Mouse (Mus musculus) hindbrain, embryonic 13.5 days (tissue): ENCODE measurements around the gene Sox5. TPM values are rescaled to one million over a fixed set of nuclear protein-coding genes. Genes with fewer than 3 reads are reported as not detected.

Source experiments
- ATAC-seq: fragments of 200-750 bp; cut with Nextera tagmentation; 2 replicates; pipeline ENCODE4 v1.8.0; 2017; ENCODE audit warnings: moderate TSS enrichment; ENCODE audit not compliant: low FRiP score
- H3K27ac ChIP-seq: fragments of 300-500 bp; sonication (generic); 2 replicates; pipeline ENCODE4 v1.5.1; 2015; ENCODE audit warnings: inconsistent platforms, mild to moderate bottlenecking, moderate library complexity
- H3K27me3 ChIP-seq: fragments of 300-500 bp; sonication (generic); 2 replicates; pipeline ENCODE4 v1.6.1; 2015; ENCODE audit warnings: mild to moderate bottlenecking, inconsistent platforms
- H3K36me3 ChIP-seq: fragments of 300-500 bp; sonication (generic); 2 replicates; pipeline ENCODE4 v1.6.1; 2015; ENCODE audit warnings: mild to moderate bottlenecking, inconsistent platforms
- H3K4me1 ChIP-seq: fragments of 300-500 bp; sonication (generic); replicated peaks from 2 replicates; pipeline ENCODE4 v1.6.1; 2015; ENCODE audit warnings: inconsistent platforms
- H3K4me2 ChIP-seq: fragments of 300-500 bp; sonication (generic); 2 replicates; pipeline ENCODE4 v1.6.1; 2015; ENCODE audit warnings: inconsistent platforms, mild to moderate bottlenecking, moderate library complexity
- H3K4me3 ChIP-seq: fragments of 300-500 bp; sonication (generic); 2 replicates; pipeline ENCODE4 v1.5.1; 2015; ENCODE audit warnings: mild to moderate bottlenecking, inconsistent platforms
- H3K9ac ChIP-seq: fragments of 300-500 bp; sonication (generic); 2 replicates; pipeline ENCODE4 v1.6.1; 2015; ENCODE audit warnings: mild to moderate bottlenecking, inconsistent platforms
- H3K9me3 ChIP-seq: fragments of 300-500 bp; sonication (generic); 2 replicates; pipeline ENCODE4 v1.6.1; 2016; ENCODE audit warnings: inconsistent platforms
- WGBS: fragments of 180-500 bp; shearing (Covaris S2); methylation state at CpG from one replicate; pipeline ENCODE4 v1.1.7; 2015; 5-methylcytosine and 5-hydroxymethylcytosine counted together
- polyA plus RNA-seq: library from polyadenylated mRNA; unstranded; fragments of >200 nt; fragmentation: Nextera tagmentation; extraction: Ambion mirVana; gene quantifications from 2 replicates; pipeline ENCODE4 v1.2.1, GENCODE M21; 2015

The Sox5 gene
- polyA plus RNA-seq, 1 experiment from 2014 or later: 27.7 TPM

DNA sequence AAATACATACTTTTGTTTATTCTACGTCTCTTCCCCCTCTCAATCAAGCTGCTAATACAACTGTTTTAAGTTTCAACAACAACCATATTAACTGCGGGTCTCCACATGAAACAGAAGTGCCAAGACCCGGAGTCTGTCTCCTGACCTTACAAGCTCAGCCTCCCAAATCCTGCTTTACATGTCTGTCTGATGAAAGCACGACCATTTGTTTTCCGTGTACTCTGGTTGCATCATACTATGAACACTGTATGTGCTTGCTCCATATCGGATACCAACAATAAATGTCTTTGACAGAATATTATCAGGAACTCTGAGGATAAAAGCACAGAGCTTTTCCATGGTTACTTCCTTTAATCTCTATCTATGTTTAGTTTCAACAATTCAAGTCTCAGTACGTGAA is 516.8 kb downstream of the Sox5 start:
- Histone ChIP-seq H3K4me2 (no peak overlapping the region), H3K27ac (no peak overlapping the region), H3K27me3 (no peaks in the 10 kb centered on the region), H3K9ac (no peak overlapping the region), H3K4me3 (no peak overlapping the region), H3K36me3 (no peaks in the 10 kb centered on the region), H3K9me3 (no peaks in the 10 kb centered on the region), H3K4me1 (peaks cover 7% of the 10 kb centered on the region)
- ATAC-seq: no peak
- 73% methylated on average over 7 of the region's 7 CpGs for WGBS

DNA sequence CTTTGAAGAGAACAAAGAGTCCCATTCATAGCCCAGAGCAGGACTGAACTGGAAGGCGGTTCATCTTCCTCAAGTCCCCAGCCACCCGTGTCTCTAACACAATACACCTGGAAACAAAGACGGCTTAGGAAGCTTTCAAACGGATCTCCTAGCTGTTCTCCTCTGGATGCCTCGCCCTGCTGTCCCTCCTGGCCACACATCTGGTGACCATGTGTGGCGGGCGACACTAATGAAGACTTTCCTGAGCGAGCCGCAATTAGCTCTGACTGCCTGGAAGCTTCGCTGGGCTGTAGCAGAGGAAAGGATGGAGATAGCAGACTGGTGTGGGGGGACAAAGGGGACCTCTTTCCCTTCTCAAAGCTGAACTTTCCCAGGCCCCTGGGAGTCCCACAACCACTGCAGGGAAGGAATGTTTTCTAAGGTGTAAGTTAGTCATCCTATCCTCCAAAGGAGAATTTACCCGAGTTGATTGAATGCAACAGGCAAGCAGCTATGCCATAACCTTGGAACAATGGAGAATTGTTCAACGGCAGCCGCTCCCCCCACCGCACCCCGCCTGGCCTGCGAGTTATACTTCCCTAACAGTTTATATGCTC is 517.4 kb downstream of the Sox5 start:
- Histone ChIP-seq H3K27ac (no peak overlapping the region), H3K4me3 (no peak overlapping the region), H3K36me3 (no peaks in the 10 kb centered on the region), H3K4me2 (peak overlapping the region; percentile 25), H3K27me3 (no peaks in the 10 kb centered on the region), H3K4me1 (peaks cover 7% of the 10 kb centered on the region), H3K9ac (no peak overlapping the region), H3K9me3 (no peaks in the 10 kb centered on the region)
- no peak for ATAC-seq
- WGBS: 23% methylated on average over 16 of the region's 16 CpGs

DNA sequence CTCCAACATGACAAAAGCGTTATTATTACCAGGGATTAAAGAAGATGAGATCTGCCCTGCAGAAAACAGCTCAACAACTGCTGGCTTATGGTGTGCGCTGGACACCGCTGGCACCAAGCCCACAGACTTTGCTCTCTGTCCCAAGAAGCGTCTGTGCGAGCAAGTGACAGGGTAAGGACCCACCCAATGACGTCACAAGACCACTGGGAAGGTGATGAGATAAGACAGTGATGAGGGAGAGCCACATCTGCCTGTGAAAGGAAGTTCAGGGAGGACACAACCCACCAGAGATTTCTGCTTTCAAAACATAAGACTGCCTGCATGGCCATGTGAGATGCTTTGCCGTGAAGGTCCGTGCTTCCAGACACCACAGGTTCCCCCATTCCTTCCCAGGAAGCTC is 525.3 kb downstream of the Sox5 start:
- no peak overlapping the region for H3K27ac ChIP-seq

DNA sequence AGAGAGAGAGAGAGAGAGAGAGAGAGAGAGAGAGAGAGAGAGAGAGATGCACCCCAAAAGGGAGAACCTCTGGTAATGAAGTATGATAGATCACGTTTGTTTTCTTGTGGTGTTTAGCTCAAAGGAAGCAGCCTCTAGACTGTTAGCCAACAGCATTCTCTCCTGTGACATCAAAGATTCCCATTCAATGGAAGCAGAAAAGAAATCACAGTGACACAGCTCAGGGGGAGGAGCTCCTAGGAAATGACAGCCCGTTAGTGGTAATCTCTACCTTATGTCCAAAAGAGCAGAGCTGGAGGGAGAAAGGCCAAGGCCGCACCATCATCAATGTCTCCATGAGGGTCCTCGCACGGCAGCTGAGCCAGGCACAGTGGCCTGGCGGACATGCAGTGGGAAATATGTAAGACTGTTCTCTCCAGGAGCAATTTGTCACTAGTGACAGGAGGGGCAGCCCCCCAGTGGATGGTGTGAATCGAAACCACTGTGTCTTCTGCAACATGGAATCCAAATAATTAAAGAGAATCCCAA is 529.5 kb downstream of the Sox5 start:
- peak overlapping the region; percentile 66; the same call in 1 of the 2 replicates for H3K27ac ChIP-seq

More for the DNA sequence above, 525.3 kb downstream of the Sox5 start:
- H3K9ac ChIP-seq: no peak overlapping the region
- H3K9me3 ChIP-seq: no peaks in the 10 kb centered on the region
- H3K27me3 ChIP-seq: no peaks in the 10 kb centered on the region
- H3K4me1 ChIP-seq: peaks cover 14% of the 10 kb centered on the region
- 69% methylated on average over 8 of the region's 8 CpGs for WGBS
- H3K4me3 ChIP-seq: no peak overlapping the region
- H3K4me2 ChIP-seq: no peak overlapping the region
- H3K36me3 ChIP-seq: no peaks in the 10 kb centered on the region
- ATAC-seq: no peak

DNA sequence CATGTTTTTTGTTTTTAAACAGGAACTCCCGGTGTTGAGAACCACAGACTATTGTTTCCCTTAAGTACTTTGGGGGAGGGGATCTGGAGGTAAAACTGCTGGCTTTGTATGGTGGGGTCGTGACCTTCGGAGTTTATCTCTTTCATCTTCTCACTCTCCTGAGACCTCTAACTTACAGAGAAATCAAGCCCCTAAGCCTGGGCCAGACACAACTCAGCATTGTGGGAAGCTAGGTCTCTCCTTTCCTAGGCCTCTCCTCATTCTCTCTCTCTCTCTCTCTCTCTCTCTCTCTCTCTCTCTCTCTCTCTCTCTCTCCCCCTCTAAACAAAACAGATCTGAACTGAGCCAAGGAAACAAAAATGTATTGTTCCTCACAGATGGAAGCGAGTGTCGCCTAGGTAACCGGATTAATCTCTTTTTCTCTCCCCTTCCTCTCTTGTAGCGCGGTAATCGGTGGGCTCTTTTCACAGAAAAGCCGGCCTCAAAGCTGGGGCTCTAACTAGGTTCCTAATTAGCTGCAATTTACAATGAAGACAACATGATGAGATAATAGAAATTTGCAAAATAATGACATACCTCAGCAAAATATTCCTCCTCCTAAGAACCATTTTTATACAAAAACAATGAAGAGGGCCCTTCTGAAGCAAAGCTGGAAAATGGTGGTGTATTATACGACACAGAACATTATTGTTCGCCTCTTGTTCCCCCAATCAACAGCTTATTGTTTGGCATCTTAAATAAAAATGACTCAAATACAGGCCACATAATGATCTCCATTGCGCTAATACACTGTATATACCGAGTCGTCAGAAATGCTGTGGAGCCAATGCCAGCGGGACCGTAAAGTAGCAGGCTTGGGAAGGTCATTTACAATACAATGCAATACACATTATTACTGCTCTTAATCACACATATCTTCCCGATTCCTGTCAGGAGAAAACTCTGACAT is 530.3 kb downstream of the Sox5 start:
- peak; percentile 67 for ATAC-seq
- no peaks in the 10 kb centered on the region for H3K36me3 ChIP-seq
- 9% methylated on average over 18 of the region's 18 CpGs for WGBS
- H3K27ac ChIP-seq: peak overlapping the region; percentile 66
- peaks cover 26% of the 10 kb centered on the region for H3K4me1 ChIP-seq
- H3K4me2 ChIP-seq: no peak overlapping the region
- H3K27me3 ChIP-seq: no peaks in the 10 kb centered on the region
- H3K4me3 ChIP-seq: no peak overlapping the region
- H3K9ac ChIP-seq: no peak overlapping the region
- no peaks in the 10 kb centered on the region for H3K9me3 ChIP-seq

More for the DNA sequence above, 529.5 kb downstream of the Sox5 start:
- H3K4me2 ChIP-seq: no peak overlapping the region
- 27% methylated on average over 7 of the region's 7 CpGs for WGBS
- H3K9ac ChIP-seq: no peak overlapping the region
- peaks cover 26% of the 10 kb centered on the region for H3K4me1 ChIP-seq
- H3K27me3 ChIP-seq: no peaks in the 10 kb centered on the region
- H3K36me3 ChIP-seq: no peaks in the 10 kb centered on the region
- no peak overlapping the region for H3K4me3 ChIP-seq
- no peaks in the 10 kb centered on the region for H3K9me3 ChIP-seq
- peak; percentile 63; the same call in 1 of the 2 replicates for ATAC-seq

DNA sequence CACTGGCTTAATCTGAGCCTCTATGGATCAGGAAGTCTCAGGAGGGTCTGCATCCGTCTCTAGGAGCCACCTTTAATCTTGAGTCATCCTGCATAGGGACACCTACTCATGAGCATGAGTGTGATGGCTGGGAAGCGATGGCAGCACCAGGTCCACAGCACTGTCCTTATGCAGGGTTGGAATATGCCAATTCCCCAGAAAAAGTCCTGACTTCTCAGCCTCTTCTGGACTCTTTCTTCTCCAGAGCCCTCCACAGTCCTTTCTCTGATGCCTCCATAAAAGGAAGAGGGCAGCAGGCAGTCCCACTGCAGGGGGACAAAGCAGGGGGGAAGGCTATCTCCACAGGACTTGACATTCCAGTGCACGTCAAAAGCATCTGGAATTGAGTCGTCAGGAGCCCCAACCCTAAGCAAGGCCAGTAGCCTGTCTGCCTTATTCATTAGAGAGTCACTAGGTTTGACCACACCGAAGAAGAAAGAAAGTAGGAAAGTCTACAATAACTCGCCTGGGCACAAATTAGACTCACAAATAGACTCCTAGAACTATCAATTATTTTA is 531.1 kb downstream of the Sox5 start:
- H3K27me3 ChIP-seq: no peaks in the 10 kb centered on the region
- WGBS: 23% methylated on average over 6 of the region's 6 CpGs
- ATAC-seq: no peak
- H3K27ac ChIP-seq: peak overlapping the region; percentile 9; the same call in 1 of the 2 replicates
- peaks cover 26% of the 10 kb centered on the region for H3K4me1 ChIP-seq
- H3K4me3 ChIP-seq: no peak overlapping the region
- H3K4me2 ChIP-seq: no peak overlapping the region
- no peak overlapping the region for H3K9ac ChIP-seq
- H3K9me3 ChIP-seq: no peaks in the 10 kb centered on the region
- no peaks in the 10 kb centered on the region for H3K36me3 ChIP-seq

DNA sequence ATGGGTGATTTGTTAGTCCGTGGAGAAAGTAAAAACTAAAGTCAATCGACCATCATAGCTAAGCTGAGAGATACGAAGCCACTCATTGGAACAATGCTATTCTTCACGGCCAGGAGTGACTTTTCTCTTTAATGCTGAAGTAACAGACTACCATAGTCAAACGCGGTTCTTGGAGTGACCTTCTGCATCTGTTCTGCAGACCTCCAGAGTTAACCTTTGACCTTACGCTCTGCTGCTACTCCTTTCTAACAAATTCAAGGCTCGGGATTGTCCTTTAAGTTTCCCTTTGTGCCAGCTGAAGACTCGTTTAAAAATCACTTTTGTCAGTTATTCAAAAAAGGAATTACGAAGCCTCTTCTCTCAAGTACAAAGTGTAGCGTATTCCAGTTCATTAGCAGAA is 545.2 kb downstream of the Sox5 start:
- H3K27me3 ChIP-seq: no peaks in the 10 kb centered on the region
- no peak overlapping the region for H3K27ac ChIP-seq
- H3K9me3 ChIP-seq: no peaks in the 10 kb centered on the region
- H3K4me3 ChIP-seq: no peak overlapping the region
- H3K36me3 ChIP-seq: no peaks in the 10 kb centered on the region
- ATAC-seq: no peak
- H3K9ac ChIP-seq: no peak overlapping the region
- no peak overlapping the region for H3K4me2 ChIP-seq
- WGBS: 57% methylated on average over 11 of the region's 11 CpGs
- H3K4me1 ChIP-seq: no peaks in the 10 kb centered on the region

DNA sequence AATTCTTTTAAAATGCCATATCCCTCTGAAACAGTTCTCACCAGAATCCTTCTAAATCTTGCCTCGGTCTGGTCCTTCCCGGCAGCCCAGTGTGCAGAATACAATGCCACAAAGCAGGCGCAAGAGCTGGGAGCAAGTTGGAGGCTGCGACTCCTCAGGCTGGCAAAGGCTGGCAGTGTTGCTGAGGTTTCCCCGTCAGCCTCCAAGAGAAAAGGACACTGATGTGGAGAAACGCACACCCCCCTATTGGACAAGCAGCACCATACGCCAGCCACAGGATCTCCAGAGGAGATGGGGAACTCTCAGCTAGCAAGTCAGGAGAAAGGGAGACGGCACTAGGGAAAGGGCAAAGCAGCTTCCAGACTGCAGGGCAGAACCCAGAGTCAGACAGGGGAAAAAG is 577.8 kb downstream of the Sox5 start:
- Histone ChIP-seq H3K4me1 (peaks cover 27% of the 10 kb centered on the region), H3K9me3 (no peaks in the 10 kb centered on the region), H3K27me3 (0 out of 2 replicates have a peak, but pooled peaks cover 6% of the 10 kb centered on the region), H3K36me3 (no peaks in the 10 kb centered on the region), H3K9ac (peak overlapping the region; percentile 43; the same call in 1 of the 2 replicates), H3K4me3 (no peak overlapping the region), H3K27ac (no peak overlapping the region; the same call in 1 of the 2 replicates), H3K4me2 (peak overlapping the region; percentile 25)
- no peak for ATAC-seq
- 21% methylated on average over 8 of the region's 8 CpGs for WGBS

DNA sequence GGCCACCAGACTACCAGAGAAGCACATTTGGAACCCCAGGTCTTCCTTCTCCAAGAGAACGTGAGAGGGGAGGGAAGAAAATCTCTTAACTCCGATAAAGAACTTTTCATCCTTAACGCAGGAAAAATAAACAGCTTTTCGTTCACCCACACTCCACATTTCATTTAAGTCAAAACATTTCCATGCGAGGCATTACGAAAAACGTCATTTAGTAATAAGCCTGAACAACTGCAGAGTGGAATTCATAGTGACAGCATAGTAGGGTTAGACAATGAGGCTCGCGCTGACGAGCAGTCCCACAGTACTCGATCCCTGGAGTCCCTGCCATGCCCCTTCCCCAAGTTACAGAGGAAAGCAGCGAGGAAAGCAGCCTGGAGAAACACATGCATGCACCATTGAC is 578.8 kb downstream of the Sox5 start:
- no peak for ATAC-seq
- Histone ChIP-seq H3K4me1 (peaks cover 20% of the 10 kb centered on the region), H3K9ac (no peak overlapping the region), H3K4me2 (peak overlapping the region; percentile 25), H3K4me3 (no peak overlapping the region), H3K36me3 (no peaks in the 10 kb centered on the region), H3K27ac (no peak overlapping the region), H3K9me3 (no peaks in the 10 kb centered on the region), H3K27me3 (0 out of 2 replicates have a peak, but pooled peaks cover 6% of the 10 kb centered on the region)
- WGBS: 48% methylated on average over 12 of the region's 12 CpGs

DNA sequence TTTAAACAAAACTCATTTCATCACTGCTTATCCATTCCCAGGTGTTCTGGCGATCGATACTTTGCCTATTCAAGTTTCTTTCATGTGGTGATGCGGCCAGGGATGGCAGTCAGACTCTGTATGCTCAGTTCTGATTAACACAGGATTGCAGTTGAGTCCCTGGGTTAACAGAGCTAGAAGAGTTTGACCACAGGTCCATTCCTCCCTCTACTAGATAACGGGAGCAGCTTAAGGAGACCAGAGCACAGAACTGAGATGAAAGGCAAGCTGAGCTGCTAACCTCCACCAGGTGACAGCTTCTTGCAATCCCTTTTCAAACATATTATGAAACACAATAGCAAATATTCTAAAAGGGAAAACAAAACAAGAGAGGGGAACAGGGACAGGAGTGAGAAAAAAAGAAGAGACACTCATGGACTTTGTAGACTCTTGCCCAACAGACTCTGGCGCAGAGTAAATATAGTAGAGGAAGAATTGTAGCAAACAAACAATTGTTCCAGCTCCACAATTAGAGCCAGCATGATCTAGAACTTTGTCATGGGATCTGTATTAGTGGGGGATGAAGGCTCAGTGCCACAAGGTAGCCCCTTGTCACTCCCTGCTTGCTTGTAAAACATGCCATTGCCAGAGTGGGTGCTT is 580.3 kb downstream of the Sox5 start:
- H3K4me2 ChIP-seq: no peak overlapping the region
- H3K36me3 ChIP-seq: no peaks in the 10 kb centered on the region
- H3K27ac ChIP-seq: no peak overlapping the region
- no peaks in the 10 kb centered on the region for H3K9me3 ChIP-seq
- H3K9ac ChIP-seq: no peak overlapping the region
- no peak overlapping the region for H3K4me3 ChIP-seq
- WGBS: 87% methylated on average over 5 of the region's 5 CpGs
- H3K4me1 ChIP-seq: peaks cover 21% of the 10 kb centered on the region
- ATAC-seq: no peak
- H3K27me3 ChIP-seq: 0 out of 2 replicates have a peak, but pooled peaks cover 6% of the 10 kb centered on the region

DNA sequence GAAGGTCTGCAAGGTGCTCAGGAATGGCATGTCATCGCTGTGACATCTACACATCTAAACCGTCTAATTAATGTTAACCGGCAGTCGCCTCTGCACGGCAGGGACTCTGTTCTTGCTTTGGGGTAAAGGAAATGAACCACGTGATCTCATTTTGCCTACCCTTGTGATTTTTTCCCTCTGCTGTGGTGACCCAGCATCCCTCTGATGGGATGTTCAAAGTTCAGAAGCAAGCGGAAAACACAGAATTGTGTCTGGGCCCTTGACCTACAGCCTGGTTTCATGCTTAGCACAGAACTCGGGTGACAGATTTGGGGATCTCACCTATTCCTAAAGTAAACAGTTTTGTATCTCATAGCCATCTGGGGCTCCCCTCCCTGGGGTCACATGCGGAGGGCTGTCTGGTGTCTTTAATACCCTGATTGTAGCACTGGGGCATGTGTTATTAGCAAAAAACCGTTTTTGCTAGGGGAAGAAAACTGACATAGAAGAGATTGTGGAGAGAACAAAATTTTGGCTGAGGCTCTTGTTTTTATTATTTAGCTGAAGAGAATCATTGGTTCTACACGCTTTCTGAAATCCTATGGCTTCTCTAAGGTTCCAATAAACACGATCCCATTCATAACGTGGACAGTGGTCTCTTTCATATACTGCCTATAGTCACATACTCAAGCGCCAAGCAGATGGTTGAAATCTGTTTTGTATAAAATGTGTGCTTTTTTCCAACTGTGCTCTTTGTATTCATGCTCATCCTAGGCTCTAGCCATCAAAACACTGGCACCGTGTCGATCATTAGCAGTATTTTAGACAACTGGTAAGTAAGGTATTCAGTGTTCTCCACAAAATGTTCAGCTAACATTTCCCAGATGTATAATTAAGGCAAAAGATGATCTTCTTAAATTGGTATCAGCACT is 584.3 kb downstream of the Sox5 start:
- Histone ChIP-seq H3K36me3 (no peaks in the 10 kb centered on the region), H3K9ac (no peak overlapping the region), H3K27me3 (0 out of 2 replicates have a peak, but pooled peaks cover 2% of the 10 kb centered on the region), H3K27ac (no peak overlapping the region), H3K9me3 (no peaks in the 10 kb centered on the region), H3K4me3 (no peak overlapping the region), H3K4me1 (peaks cover 10% of the 10 kb centered on the region; the same call in 1 of the 2 replicates), H3K4me2 (no peak overlapping the region)
- WGBS: 64% methylated on average over 16 of the region's 16 CpGs
- no peak for ATAC-seq
